Mouse (Mus musculus) heart, embryonic 10.5 days (tissue): ENCODE measurements around the gene Zfp988. TPM values are rescaled to one million over a fixed set of nuclear protein-coding genes. Genes with fewer than 3 reads are reported as not detected.

Source experiments
- polyA plus RNA-seq: library from polyadenylated mRNA; unstranded; fragments of >200 nt; fragmentation: Nextera tagmentation; extraction: Ambion mirVana; gene quantifications from 2 replicates; pipeline ENCODE4 v1.2.1, GENCODE M21; 2016

Zfp988 gene
- polyA plus RNA-seq, 1 experiment from 2014 or later = 0.16 TPM

Other genes starting within 250 kb of the Zfp988 start
- 7.4 and 9.9 TPM in 2 replicates for gene Zfp991, start 173.6 kb upstream of the Zfp988 start, polyA plus RNA-seq
- gene Zfp978, start 55.6 kb downstream of the Zfp988 start, polyA plus RNA-seq = 0.14 and 0.26 TPM in 2 replicates
- gene Zfp982, start 186.7 kb downstream of the Zfp988 start, polyA plus RNA-seq = 9.8 and 11.9 TPM in 2 replicates
- gene Gm16503, start 234.5 kb downstream of the Zfp988 start, polyA plus RNA-seq = 0.38 and 0.53 TPM in 2 replicates
- gene Zfp985, start 247.6 kb downstream of the Zfp988 start, polyA plus RNA-seq = 0.10 and 0.12 TPM in 2 replicates